Mouse (Mus musculus) kidney, embryonic 16.5 days (tissue): ENCODE measurements at regions not wholly inside any gene's neighbourhood (a gene's known extent, or its start where the extent isn't known, plus 50 kb on each side); places are given as distances from the start of the nearest gene placed in this dataset.

Experiments
- ATAC-seq: fragments of 200-750 bp; cut with Nextera tagmentation; 2 replicates; pipeline ENCODE4 v1.8.0; 2017; ENCODE audit warnings: moderate TSS enrichment; ENCODE audit not compliant: low FRiP score, low TSS enrichment
- H3K27ac ChIP-seq: fragments of 300-500 bp; sonication (generic); 2 replicates; pipeline ENCODE4 v1.5.1; 2014; ENCODE audit warnings: low read length
- H3K27me3 ChIP-seq: fragments of 300-500 bp; sonication (generic); 2 replicates; pipeline ENCODE4 v1.6.1; 2014; ENCODE audit warnings: low read length, control low read depth, mixed read lengths; ENCODE audit not compliant: insufficient read depth
- H3K36me3 ChIP-seq: fragments of 300-500 bp; sonication (generic); 2 replicates; pipeline ENCODE4 v1.6.1; 2014; ENCODE audit warnings: low read length, control low read depth, mixed read lengths; ENCODE audit not compliant: insufficient read depth
- H3K4me1 ChIP-seq: fragments of 300-500 bp; sonication (generic); 2 replicates; pipeline ENCODE4 v1.6.1; 2014; ENCODE audit warnings: low read length, control low read depth, mixed read lengths; ENCODE audit not compliant: insufficient read depth
- H3K4me2 ChIP-seq: fragments of 300-500 bp; sonication (generic); replicated peaks from 2 replicates; pipeline ENCODE4 v1.6.1; 2014; ENCODE audit warnings: low read depth, low read length
- H3K4me3 ChIP-seq: fragments of 300-500 bp; sonication (generic); 2 replicates; pipeline ENCODE4 v1.5.1; 2014; ENCODE audit warnings: mild to moderate bottlenecking, low read length
- H3K9ac ChIP-seq: fragments of 300-500 bp; sonication (generic); replicated peaks from 2 replicates; pipeline ENCODE4 v1.6.1; 2014; ENCODE audit warnings: low read length
- H3K9me3 ChIP-seq: fragments of 300-500 bp; sonication (generic); 2 replicates; pipeline ENCODE4 v1.6.1; 2016; ENCODE audit warnings: low read length, control low read depth
- WGBS: fragments of 180-500 bp; shearing (Covaris S2); extraction: QIAGEN DNeasy Blood & Tissue Kit; methylation state at CpG from one replicate; pipeline ENCODE4 v1.1.7; 2014; 5-methylcytosine and 5-hydroxymethylcytosine counted together

GRCm38 (mm10) chr13:83716711-83717171 lies 212.9 kb downstream of the Mef2c start:
- no peak for ATAC-seq
- 3% methylated on average over 8 of the region's 8 CpGs for WGBS
- no peaks in the 10 kb centered on the region for H3K9me3 ChIP-seq
- H3K27me3 ChIP-seq, result peaks cover 96% of the 10 kb centered on the region
- H3K9ac ChIP-seq, result no peak overlapping the region
- H3K36me3 ChIP-seq, result no peaks in the 10 kb centered on the region
- H3K4me2 ChIP-seq, result no peak overlapping the region
- H3K27ac ChIP-seq, result no peak overlapping the region
- H3K4me3 ChIP-seq, result no peak overlapping the region
- 0 out of 2 replicates have a peak, but pooled peaks cover 4% of the 10 kb centered on the region for H3K4me1 ChIP-seq

DNA sequence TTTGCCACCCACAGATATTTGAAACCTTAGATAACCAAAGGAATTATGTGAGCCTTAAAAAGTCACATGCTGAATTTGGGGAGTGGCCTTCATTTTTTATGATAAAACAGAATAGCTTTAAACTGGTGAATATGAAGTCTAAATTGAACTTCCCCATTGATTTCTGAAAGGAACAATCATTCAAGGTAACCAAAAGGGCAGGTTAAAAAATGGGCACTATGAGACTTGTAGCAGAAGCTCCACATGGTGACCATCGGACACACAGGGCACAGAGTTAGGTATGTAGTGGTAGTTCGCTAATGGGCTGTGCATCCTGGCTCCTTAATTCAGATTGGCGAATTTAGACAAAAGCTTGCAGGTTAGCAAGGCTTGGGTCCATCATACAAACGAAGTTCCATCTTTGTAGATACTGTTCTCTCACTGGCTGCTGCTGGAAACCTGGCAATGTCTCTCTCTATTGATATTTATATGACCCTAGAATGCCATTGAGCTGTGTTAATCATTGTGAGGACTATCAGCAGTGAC lies 213.9 kb downstream of the Mef2c start:
- Histone ChIP-seq H3K27me3 (peaks cover 96% of the 10 kb centered on the region), H3K4me1 (0 out of 2 replicates have a peak, but pooled peaks cover 4% of the 10 kb centered on the region), H3K9me3 (no peaks in the 10 kb centered on the region), H3K9ac (no peak overlapping the region), H3K4me2 (no peak overlapping the region), H3K36me3 (no peaks in the 10 kb centered on the region), H3K27ac (no peak overlapping the region), H3K4me3 (no peak overlapping the region)
- ATAC-seq, result no peak
- 8% methylated on average over 4 of the region's 4 CpGs for WGBS

DNA sequence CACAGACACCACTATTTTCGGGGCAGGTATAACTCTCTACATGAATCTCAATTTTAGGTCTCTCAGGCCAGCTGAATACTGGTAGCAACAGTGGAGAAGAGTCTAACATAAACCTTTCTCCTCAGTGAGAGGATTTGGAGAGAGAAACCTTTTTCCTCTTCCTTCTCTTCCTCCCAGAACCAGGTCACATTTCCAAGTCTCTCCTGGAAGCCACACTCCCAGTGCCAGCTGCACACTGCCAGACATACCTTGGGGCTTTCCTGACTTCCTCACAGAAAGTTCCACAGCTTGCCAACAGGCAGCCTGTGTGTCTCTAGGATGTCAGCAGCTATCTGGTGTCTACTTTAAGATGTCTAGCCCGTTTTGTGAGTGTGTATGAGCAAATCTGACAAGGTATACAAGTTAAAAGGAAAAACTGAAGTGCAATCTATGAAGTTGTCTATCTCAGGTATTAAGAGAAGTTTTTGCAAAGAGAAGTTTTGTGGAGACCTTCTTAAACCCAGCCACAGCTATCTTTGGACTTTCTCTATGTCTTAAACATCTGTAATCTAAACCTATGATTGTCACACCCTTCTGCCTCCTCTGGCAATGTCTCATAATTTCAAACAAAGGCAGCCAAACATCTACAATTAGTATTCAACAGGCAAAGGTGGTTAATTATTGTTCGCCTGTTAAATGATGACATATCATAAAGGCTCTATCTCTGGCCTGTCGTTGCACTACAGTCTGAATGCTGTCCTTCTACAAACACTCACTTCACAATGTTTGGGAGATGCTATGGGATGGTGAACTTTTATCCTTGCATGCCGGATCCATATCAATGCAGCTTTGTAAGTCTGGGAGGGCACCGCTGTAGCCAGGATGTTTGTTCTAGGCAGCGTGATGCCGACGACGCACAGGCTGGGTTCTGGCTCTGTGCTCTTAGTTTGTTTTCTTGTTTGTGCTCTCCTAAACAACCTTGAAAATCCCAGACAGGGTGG lies 214.9 kb downstream of the Mef2c start:
- Histone ChIP-seq H3K27ac (no peak overlapping the region), H3K4me2 (no peak overlapping the region), H3K9me3 (no peaks in the 10 kb centered on the region), H3K36me3 (no peaks in the 10 kb centered on the region), H3K27me3 (peaks cover 96% of the 10 kb centered on the region), H3K4me1 (0 out of 2 replicates have a peak, but pooled peaks cover 4% of the 10 kb centered on the region), H3K9ac (no peak overlapping the region), H3K4me3 (no peak overlapping the region)
- ATAC-seq, result no peak
- WGBS, result 5% methylated on average over 10 of the region's 10 CpGs

DNA sequence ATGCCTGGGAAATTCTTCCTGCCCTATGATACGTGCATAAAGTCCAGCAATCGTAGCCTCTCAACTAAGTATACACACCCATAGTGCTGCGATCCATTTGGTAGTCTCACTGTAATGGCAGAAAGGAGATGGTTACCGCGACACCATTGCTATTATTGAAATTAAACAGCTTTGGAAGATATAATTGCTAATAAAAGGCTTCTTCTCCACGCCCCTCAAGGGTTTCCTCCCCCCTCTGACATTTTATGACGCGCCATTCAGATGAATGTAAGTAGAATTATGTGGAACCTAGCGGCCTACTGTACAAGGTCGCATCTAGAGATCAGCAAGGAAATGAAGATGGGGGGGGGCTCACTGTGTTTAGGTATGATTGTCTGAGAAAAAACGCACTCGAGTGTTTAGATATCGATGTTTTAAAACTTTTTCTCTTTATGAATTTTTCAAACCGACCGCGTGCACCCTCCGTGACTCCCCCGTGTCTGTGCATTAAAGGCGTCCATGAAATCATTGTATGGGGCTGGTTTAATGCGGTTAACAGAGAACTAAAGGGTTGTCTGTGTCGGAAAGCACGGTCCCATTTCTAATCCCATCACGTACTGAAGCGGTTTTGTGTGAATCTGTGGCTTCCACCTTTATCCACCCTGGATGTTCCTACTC lies 215.9 kb downstream of the Mef2c start:
- Histone ChIP-seq H3K27ac (no peak overlapping the region), H3K9me3 (no peaks in the 10 kb centered on the region), H3K4me2 (no peak overlapping the region), H3K36me3 (no peaks in the 10 kb centered on the region), H3K4me1 (0 out of 2 replicates have a peak, but pooled peaks cover 4% of the 10 kb centered on the region), H3K27me3 (peaks cover 94% of the 10 kb centered on the region), H3K9ac (no peak overlapping the region), H3K4me3 (no peak overlapping the region)
- no peak for ATAC-seq
- 4% methylated on average over 24 of the region's 24 CpGs for WGBS

- no peak for ATAC-seq
- Histone ChIP-seq H3K4me3 (no peak overlapping the region), H3K9ac (no peak overlapping the region), H3K27ac (no peak overlapping the region), H3K36me3 (no peaks in the 10 kb centered on the region), H3K4me1 (0 out of 2 replicates have a peak, but pooled peaks cover 4% of the 10 kb centered on the region), H3K9me3 (peaks cover 4% of the 10 kb centered on the region; the same call in 1 of the 2 replicates), H3K27me3 (peaks cover 95% of the 10 kb centered on the region), H3K4me2 (no peak overlapping the region)
- 2% methylated on average over 12 of the region's 12 CpGs for WGBS
Observed at GRCm38 (mm10) chr13:83720352-83720751, 216.5 kb downstream of the Mef2c start.

DNA sequence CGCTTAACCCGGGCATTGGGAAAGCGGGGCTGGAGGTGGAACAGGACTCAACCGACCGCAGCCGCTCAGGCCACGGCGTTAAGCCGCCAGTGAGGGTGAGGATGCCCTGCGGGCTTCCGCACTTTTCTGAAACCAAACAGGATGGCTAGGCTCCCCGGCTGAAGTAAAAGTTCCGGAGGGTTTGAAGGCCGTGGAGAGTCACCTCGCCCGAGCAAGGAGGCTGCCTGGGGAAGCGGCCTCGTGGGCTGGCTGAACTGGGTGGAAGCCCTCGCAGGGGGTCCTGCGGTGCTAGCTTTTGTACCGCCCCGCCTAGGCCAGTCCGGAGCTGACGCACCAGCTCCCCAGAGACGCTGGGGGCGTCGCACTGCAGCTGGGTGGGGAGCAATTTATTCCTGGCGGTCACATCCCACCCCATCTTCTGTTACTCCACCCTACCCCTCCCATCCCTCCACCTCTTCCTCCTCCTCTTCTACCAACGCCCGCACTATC lies 217.1 kb downstream of the Mef2c start:
- 0 out of 2 replicates have a peak, but pooled peaks cover 4% of the 10 kb centered on the region for H3K4me1 ChIP-seq
- under 1% methylated on average over 30 of the region's 30 CpGs for WGBS
- H3K27ac ChIP-seq, result no peak overlapping the region
- H3K4me2 ChIP-seq, result peak overlapping the region; percentile 44
- H3K4me3 ChIP-seq, result peak overlapping the region; percentile 30
- H3K9me3 ChIP-seq, result peaks cover 4% of the 10 kb centered on the region; the same call in 1 of the 2 replicates
- no peak overlapping the region for H3K9ac ChIP-seq
- no peaks in the 10 kb centered on the region for H3K36me3 ChIP-seq
- H3K27me3 ChIP-seq, result peaks cover 95% of the 10 kb centered on the region
- peak; percentile 47; the same call in 1 of the 2 replicates for ATAC-seq

DNA sequence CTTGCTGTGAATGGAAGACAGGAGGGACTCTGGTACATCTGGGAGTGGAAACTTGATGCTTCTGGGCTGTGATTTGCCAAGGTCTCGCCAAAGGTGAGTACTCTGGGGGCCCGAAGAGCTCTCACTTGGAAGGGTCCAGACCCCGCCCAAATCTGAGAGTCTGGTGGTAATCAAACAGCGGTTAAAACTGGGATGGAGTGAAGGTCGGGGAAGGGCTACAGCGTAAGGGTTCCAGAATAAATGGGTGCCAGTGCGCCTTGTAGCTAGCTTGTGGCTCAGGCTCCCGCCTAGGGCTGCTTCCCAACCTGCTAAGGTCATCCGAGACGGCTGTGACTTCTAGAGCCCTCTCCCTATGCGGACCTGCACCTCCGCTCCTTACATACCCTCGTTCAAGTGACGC lies 217.7 kb downstream of the Mef2c start:
- no peak overlapping the region for H3K27ac ChIP-seq
- peak overlapping the region; percentile 44; the same call in 1 of the 2 replicates for H3K4me2 ChIP-seq
- peaks cover 4% of the 10 kb centered on the region; the same call in 1 of the 2 replicates for H3K9me3 ChIP-seq

GRCm38 (mm10) chr13:83722241-83722640 lies 218.4 kb downstream of the Mef2c start:
- Histone ChIP-seq H3K27me3 (peaks cover 96% of the 10 kb centered on the region), H3K9ac (no peak overlapping the region), H3K9me3 (peaks cover 4% of the 10 kb centered on the region; the same call in 1 of the 2 replicates), H3K4me2 (no peak overlapping the region), H3K27ac (no peak overlapping the region), H3K36me3 (no peaks in the 10 kb centered on the region), H3K4me3 (no peak overlapping the region), H3K4me1 (0 out of 2 replicates have a peak, but pooled peaks cover 4% of the 10 kb centered on the region)
- ATAC-seq, result no peak
- 4% methylated on average over 7 of the region's 7 CpGs for WGBS

More for the DNA sequence above, 217.7 kb downstream of the Mef2c start:
- Histone ChIP-seq H3K36me3 (no peaks in the 10 kb centered on the region), H3K9ac (no peak overlapping the region), H3K27me3 (peaks cover 95% of the 10 kb centered on the region), H3K4me1 (0 out of 2 replicates have a peak, but pooled peaks cover 4% of the 10 kb centered on the region), H3K4me3 (no peak overlapping the region)
- 1% methylated on average over 14 of the region's 14 CpGs for WGBS
- ATAC-seq, result no peak

- Histone ChIP-seq H3K4me3 (no peak overlapping the region), H3K9me3 (peaks cover 4% of the 10 kb centered on the region; the same call in 1 of the 2 replicates), H3K27me3 (peaks cover 96% of the 10 kb centered on the region), H3K4me1 (0 out of 2 replicates have a peak, but pooled peaks cover 4% of the 10 kb centered on the region), H3K36me3 (no peaks in the 10 kb centered on the region), H3K27ac (no peak overlapping the region), H3K4me2 (no peak overlapping the region), H3K9ac (no peak overlapping the region)
- WGBS, result 11% methylated on average over 3 of the region's 3 CpGs
- no peak for ATAC-seq
Observed at GRCm38 (mm10) chr13:83722791-83723190, 219.0 kb downstream of the Mef2c start.
